Mouse (Mus musculus) intestine, embryonic 15.5 days (tissue): Measurements from ENCODE around the gene Mapk1ip1. TPM values are rescaled to one million over a fixed set of nuclear protein-coding genes. Genes with fewer than 3 reads are reported as not detected.

Source experiments
- ATAC-seq: fragments of 200-750 bp; cut with Nextera tagmentation; 2 replicates; pipeline ENCODE4 v1.8.0; 2017; ENCODE audit warnings: moderate TSS enrichment, moderate library complexity
- H3K27ac ChIP-seq: fragments of 300-500 bp; sonication (generic); 2 replicates; pipeline ENCODE4 v1.5.1; 2015; ENCODE audit warnings: mild to moderate bottlenecking, inconsistent platforms
- H3K27me3 ChIP-seq: fragments of 300-500 bp; sonication (generic); replicated peaks from 2 replicates; pipeline ENCODE4 v1.6.1; 2015; ENCODE audit warnings: inconsistent platforms
- H3K36me3 ChIP-seq: fragments of 300-500 bp; sonication (generic); 2 replicates; pipeline ENCODE4 v1.6.1; 2015; ENCODE audit warnings: inconsistent platforms
- H3K4me1 ChIP-seq: fragments of 300-500 bp; sonication (generic); replicated peaks from 2 replicates; pipeline ENCODE4 v1.6.1; 2015; ENCODE audit warnings: inconsistent platforms
- H3K4me2 ChIP-seq: fragments of 300-500 bp; sonication (generic); replicated peaks from 2 replicates; pipeline ENCODE4 v1.6.1; 2015; ENCODE audit warnings: mild to moderate bottlenecking, inconsistent platforms
- H3K4me3 ChIP-seq: fragments of 300-500 bp; sonication (generic); replicated peaks from 2 replicates; pipeline ENCODE4 v1.5.1; 2015; ENCODE audit warnings: inconsistent platforms
- H3K9ac ChIP-seq: fragments of 300-500 bp; sonication (generic); 2 replicates; pipeline ENCODE4 v1.6.1; 2015; ENCODE audit warnings: inconsistent platforms
- H3K9me3 ChIP-seq: fragments of 300-500 bp; sonication (generic); 2 replicates; pipeline ENCODE4 v1.6.1; 2016; ENCODE audit warnings: inconsistent platforms
- WGBS: fragments of 180-500 bp; shearing (Covaris S2); methylation state at CpG from one replicate; pipeline ENCODE4 v1.1.7; 2015; 5-methylcytosine and 5-hydroxymethylcytosine counted together
- polyA plus RNA-seq: library from polyadenylated mRNA; unstranded; fragments of >200 nt; fragmentation: Nextera tagmentation; extraction: Ambion mirVana; gene quantifications from 2 replicates; pipeline ENCODE4 v1.2.1, GENCODE M21; 2015

Mapk1ip1 gene
- polyA plus RNA-seq, 1 experiment from 2014 or later = 10.7 TPM

DNA sequence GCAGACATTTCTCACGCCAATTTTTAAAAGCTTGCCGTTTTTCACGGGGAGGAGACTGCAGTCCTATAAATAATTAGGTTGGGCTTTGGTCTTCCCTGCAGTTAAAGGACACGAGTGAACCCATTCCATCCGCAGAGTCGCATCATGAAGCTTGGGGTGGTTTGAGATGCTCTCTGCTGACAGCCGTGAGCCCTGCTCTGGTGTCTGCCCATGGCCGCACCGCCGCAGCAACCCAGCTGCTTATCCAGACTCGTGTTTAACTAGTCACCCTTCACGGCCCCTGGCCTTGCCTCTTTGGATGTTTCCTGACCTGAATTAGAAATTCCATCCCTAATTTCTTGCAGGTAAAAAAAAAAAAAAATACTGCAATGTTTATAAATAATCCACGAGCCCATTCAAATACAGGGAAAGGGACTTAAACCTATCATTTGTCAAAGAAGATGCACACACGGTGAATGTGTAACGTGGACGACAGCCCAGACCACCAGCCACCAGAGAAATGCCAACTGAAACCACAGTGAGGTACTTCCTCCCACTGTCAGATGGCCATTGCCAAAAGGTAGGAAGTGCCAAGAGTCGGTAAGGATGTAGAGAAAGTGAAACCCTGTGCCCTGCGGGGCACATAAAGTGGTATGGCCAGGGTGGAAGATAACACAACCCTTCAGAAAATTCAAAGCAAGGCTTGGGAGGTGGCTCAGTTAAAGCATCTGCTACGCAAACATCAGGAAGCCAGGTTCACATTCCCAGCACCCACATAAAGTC, 20.9 kb downstream of the Mapk1ip1 start:
- 80% methylated on average over 19 of the region's 19 CpGs for WGBS
- H3K9ac ChIP-seq = no peak overlapping the region
- H3K4me2 ChIP-seq = no peak overlapping the region
- no peak overlapping the region for H3K4me3 ChIP-seq
- no peaks in the 10 kb centered on the region for H3K4me1 ChIP-seq
- no peaks in the 10 kb centered on the region for H3K36me3 ChIP-seq
- ATAC-seq = no peak
- no peaks in the 10 kb centered on the region for H3K9me3 ChIP-seq
- H3K27ac ChIP-seq = no peak overlapping the region
- no peaks in the 10 kb centered on the region for H3K27me3 ChIP-seq

DNA sequence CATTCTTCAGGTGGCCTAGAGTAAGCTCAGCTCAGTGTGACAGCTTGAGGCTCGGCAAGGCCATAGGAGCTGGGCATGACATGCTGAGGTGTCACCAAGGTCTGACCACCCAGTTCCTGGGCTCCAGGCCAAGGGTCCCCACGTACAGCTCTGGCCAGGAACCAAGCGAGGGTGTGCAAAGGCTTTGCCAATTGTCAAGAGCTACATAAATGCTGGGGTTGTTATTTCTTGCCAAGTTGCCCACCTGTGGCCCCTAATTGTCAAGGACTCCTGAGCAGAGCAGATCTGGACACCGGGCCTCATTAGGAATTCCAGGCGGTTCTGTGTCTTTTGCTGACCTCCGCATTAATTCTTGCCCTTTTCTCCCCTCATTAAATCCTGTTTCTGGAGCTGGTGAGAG, 21.6 kb downstream of the Mapk1ip1 start:
- H3K27me3 ChIP-seq = no peaks in the 10 kb centered on the region
- WGBS = 81% methylated on average over 6 of the region's 6 CpGs
- H3K36me3 ChIP-seq = no peaks in the 10 kb centered on the region
- no peaks in the 10 kb centered on the region for H3K4me1 ChIP-seq
- no peaks in the 10 kb centered on the region for H3K9me3 ChIP-seq
- ATAC-seq = no peak
- no peak overlapping the region for H3K27ac ChIP-seq
- no peak overlapping the region for H3K4me3 ChIP-seq
- H3K9ac ChIP-seq = no peak overlapping the region
- H3K4me2 ChIP-seq = no peak overlapping the region

DNA sequence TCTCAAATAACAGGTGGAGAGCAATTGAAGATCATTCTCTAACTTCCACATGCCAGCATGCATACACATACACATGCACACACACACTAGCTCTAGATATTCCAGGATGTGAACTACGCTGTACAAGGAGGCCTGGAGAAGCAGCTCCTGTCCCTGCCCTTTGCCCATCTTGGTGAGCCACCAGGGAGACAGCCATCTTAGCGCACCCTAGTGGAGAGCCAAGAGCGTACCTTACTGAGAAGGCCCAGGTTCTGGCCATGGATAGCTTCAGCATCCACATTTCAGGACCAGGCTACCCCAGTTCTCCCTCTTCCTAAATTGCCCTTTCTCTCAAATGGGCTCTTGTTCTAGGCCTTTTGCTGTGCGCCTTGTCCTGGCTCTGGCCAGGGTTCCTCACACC, 27.8 kb downstream of the Mapk1ip1 start:
- Histone ChIP-seq H3K4me3 (no peak overlapping the region), H3K36me3 (no peaks in the 10 kb centered on the region), H3K9me3 (no peaks in the 10 kb centered on the region), H3K9ac (no peak overlapping the region), H3K27ac (no peak overlapping the region), H3K4me1 (no peaks in the 10 kb centered on the region), H3K27me3 (no peaks in the 10 kb centered on the region), H3K4me2 (no peak overlapping the region)
- no peak for ATAC-seq
- 60% methylated on average over 4 of the region's 4 CpGs for WGBS

DNA sequence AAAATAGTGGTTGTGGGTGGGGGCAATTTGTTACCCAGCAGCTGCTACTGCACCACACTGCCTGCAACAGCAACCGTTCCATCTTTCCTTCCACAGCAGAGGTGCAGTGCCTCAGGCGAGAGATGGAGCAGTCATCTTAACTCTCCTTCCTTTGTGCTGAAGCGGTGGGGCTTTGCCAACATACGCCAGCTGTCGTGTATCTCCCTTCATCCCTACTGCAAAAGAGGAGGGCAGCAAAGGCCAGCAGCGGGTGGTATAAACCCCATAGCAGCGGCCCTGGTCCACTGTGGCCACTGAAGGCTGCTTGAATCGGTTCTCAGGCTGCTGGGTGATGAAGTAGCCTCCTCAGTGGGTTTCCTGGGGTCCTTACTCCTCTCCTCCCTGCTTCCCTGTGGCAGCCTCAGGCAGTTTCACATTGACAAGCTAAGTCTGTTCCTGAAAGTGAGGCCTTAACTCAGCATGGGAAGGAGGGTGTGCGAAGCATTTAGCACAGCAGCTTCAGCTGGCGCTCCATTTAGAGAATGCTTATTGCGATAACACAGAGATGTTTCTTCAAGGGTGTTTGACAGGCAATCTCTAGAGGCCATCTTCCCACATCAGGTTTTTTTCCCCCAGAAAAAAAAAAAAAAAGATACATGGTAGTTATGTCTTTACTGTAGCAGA, 32.7 kb downstream of the Mapk1ip1 start:
- H3K4me1 ChIP-seq = no peaks in the 10 kb centered on the region
- no peak overlapping the region for H3K4me3 ChIP-seq
- H3K4me2 ChIP-seq = no peak overlapping the region
- no peak for ATAC-seq
- H3K27me3 ChIP-seq = no peaks in the 10 kb centered on the region
- no peaks in the 10 kb centered on the region for H3K9me3 ChIP-seq
- H3K36me3 ChIP-seq = no peaks in the 10 kb centered on the region
- WGBS = 56% methylated on average over 11 of the region's 11 CpGs
- no peak overlapping the region for H3K9ac ChIP-seq
- no peak overlapping the region for H3K27ac ChIP-seq

DNA sequence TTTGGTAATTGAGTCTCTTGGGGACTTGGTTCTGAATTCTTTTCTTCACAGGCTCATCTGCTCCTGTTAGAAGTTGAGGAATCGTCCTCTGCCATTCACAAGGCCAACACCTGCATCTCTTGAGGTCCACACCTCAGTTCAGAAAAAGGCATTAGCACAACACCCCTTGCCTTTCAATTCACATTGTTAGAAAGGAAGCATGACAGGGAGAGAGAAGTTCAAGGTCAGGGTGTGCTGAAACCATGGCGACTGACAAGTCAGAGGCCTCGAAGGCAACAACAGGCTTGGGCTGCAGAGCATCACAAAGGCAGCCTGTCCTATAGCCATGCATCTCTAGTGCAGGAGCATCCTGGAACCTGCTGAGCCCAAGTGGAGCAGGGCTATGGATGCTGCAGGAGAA, 38.9 kb downstream of the Mapk1ip1 start:
- Histone ChIP-seq H3K9me3 (no peaks in the 10 kb centered on the region), H3K4me2 (no peak overlapping the region), H3K4me3 (no peak overlapping the region), H3K27ac (no peak overlapping the region), H3K4me1 (no peaks in the 10 kb centered on the region), H3K27me3 (no peaks in the 10 kb centered on the region), H3K36me3 (no peaks in the 10 kb centered on the region), H3K9ac (no peak overlapping the region)
- 87% methylated on average over 3 of the region's 3 CpGs for WGBS
- ATAC-seq = no peak

DNA sequence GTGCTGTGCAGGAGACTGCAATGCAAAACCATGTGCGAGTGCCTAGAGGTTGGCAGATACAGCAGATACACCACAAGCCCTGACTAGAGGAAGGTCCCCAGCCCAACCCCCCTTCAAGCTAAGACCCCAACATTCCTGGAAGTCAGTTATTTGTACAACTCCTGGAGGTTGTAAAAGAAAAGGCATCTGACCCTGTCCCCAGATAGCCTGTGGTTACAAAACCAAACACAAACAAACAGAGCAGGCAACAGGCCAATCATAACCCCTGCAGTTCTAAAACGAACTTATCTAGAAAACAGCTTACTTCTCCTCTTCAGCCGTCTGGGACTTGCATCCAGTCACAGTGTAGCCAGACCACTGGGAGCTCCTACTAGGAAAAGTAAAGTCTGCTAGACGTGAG, 42.7 kb downstream of the Mapk1ip1 start:
- 14% methylated on average over 4 of the region's 4 CpGs for WGBS

DNA sequence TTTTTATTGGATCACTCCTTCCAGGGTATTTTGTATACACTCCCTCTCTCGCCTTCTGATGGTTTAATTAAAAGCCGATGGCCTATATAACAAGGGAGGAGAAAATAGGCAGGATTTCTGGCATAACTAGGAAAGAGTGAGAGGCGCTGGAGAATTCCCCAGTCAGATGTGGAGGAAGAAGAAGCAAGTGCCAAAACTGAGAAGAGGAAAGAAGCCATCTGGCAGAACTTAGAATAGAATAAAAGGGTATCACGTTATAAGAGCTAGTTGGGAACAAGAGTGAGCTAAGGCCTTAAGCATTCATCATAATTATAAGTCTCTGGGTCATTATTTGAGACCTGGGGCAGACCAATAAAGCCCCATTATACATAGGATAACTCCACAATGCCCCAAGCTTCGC, 58.0 kb downstream of the Mapk1ip1 start:
- Histone ChIP-seq H3K4me3 (no peak overlapping the region), H3K4me1 (no peaks in the 10 kb centered on the region), H3K27me3 (no peaks in the 10 kb centered on the region), H3K27ac (no peak overlapping the region), H3K9me3 (no peaks in the 10 kb centered on the region), H3K9ac (no peak overlapping the region), H3K36me3 (no peaks in the 10 kb centered on the region), H3K4me2 (no peak overlapping the region)
- WGBS = 76% methylated on average over 5 of the region's 5 CpGs
- no peak for ATAC-seq

More for the DNA sequence above, 42.7 kb downstream of the Mapk1ip1 start:
- no peak for ATAC-seq
- Histone ChIP-seq H3K4me3 (no peak overlapping the region), H3K4me2 (no peak overlapping the region), H3K36me3 (no peaks in the 10 kb centered on the region), H3K9me3 (no peaks in the 10 kb centered on the region), H3K4me1 (no peaks in the 10 kb centered on the region), H3K9ac (no peak overlapping the region), H3K27ac (no peak overlapping the region), H3K27me3 (no peaks in the 10 kb centered on the region)

Other genes with a start within 250 kb of the Mapk1ip1 start
- gene Ppp2r2d, start 194 bp downstream of the Mapk1ip1 start, polyA plus RNA-seq = 28.7 and 32.0 TPM in 2 replicates
- gene Bnip3, start 63.2 kb upstream of the Mapk1ip1 start, polyA plus RNA-seq = 171 and 203 TPM in 2 replicates
- gene Jakmip3, start 94.5 kb upstream of the Mapk1ip1 start, polyA plus RNA-seq = 0.23 and 0.39 TPM in 2 replicates
- gene Dpysl4, start 239.7 kb upstream of the Mapk1ip1 start, polyA plus RNA-seq = 12.7 and 15.6 TPM in 2 replicates